Mouse (Mus musculus): Measurements from ENCODE around the gene Erich6. TPM values are rescaled to one million over a fixed set of nuclear protein-coding genes. Genes with fewer than 3 reads are reported as not detected.
"Not testable (repeated sequence)": the region's sequence is repeated elsewhere in the genome, so short reads cannot be mapped to it uniquely, and the experiment has no call there.

Gene Erich6
- polyA plus RNA-seq, 1 experiment from 2014 or later: 0.07 TPM

DNA sequence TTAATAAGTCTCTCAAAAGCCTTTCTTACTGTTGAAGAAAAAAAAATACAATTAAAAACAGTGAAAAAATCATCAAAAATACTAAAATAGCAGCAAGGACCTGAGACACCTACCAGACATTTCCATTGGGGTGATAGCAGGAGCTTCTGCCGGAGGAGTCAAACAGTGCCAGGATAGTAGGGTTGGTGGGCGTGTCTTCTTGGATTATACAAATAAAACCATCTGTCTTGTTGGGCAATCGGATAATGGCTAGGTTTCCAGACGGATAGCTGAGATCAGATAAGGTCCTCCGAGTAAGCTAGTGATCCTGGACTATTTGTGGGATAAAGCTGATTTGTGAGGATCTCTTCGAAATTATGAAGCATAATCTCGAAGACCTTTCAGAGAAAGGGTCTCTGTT is 15.9 kb downstream of the Erich6 start:
- H3K9me3 ChIP-seq (ENCODE audit: control insufficient read depth, low read length): no peaks in the 10 kb centered on the region
- H3K27ac ChIP-seq (replicated peaks; ENCODE audit: low read depth, low read length): no peak overlapping the region
- H3K27me3 ChIP-seq (replicated peaks; ENCODE audit: control insufficient read depth, insufficient read depth, low read length): no peaks in the 10 kb centered on the region
- no peak for DNase-seq (ENCODE audit: low spot score)
- H3K9ac ChIP-seq (ENCODE audit: low read depth, low read length): no peak overlapping the region
- WGBS: 80% methylated on average over 7 of the region's 7 CpGs
- no peaks in the 10 kb centered on the region for H3K36me3 ChIP-seq (ENCODE audit: control insufficient read depth, insufficient read depth, low read length)
- no peak for ATAC-seq (ENCODE audit: low read depth)
- H3K4me3 ChIP-seq (ENCODE audit: low read depth, low read length): no peak overlapping the region
- no peaks in the 10 kb centered on the region for H3K4me1 ChIP-seq (ENCODE audit: control insufficient read depth, insufficient read depth, low read length)
- H3K4me2 ChIP-seq (ENCODE audit: low read depth, low read length): no peak overlapping the region

DNA sequence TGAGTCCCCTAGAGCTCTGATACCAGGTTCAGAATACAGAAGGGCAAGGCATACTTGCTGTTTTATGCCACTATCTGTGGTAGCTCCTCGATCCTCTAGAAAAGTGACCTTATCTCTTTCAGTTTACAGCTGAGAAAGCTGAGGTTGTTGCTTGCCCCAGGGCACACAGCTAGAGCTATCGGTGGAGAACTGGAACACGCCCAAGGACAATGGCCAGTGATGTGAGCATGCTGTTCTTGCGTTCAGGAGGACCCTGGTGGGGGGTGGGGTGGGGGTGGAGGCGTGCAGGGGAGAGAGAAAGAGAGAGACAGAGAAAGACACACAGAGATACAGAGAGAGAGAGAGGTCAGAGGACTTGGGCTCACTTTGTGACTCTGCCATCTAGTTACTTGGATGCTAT is 27.0 kb downstream of the Erich6 start:
- Histone ChIP-seq H3K9me3 (ENCODE audit: control insufficient read depth, low read length) (no peaks in the 10 kb centered on the region), H3K4me2 (ENCODE audit: low read depth, low read length) (no peak overlapping the region), H3K4me1 (ENCODE audit: control insufficient read depth, insufficient read depth, low read length) (no peaks in the 10 kb centered on the region), H3K36me3 (ENCODE audit: control insufficient read depth, insufficient read depth, low read length) (no peaks in the 10 kb centered on the region), H3K4me3 (ENCODE audit: low read depth, low read length) (no peak overlapping the region), H3K27me3 (replicated peaks; ENCODE audit: control insufficient read depth, insufficient read depth, low read length) (no peaks in the 10 kb centered on the region), H3K27ac (replicated peaks; ENCODE audit: low read depth, low read length) (no peak overlapping the region), H3K9ac (ENCODE audit: low read depth, low read length) (no peak overlapping the region)
- ATAC-seq (ENCODE audit: low read depth) (no peak), DNase-seq (ENCODE audit: low spot score) (no peak)
- WGBS: 71% methylated on average over 5 of the region's 5 CpGs

DNA sequence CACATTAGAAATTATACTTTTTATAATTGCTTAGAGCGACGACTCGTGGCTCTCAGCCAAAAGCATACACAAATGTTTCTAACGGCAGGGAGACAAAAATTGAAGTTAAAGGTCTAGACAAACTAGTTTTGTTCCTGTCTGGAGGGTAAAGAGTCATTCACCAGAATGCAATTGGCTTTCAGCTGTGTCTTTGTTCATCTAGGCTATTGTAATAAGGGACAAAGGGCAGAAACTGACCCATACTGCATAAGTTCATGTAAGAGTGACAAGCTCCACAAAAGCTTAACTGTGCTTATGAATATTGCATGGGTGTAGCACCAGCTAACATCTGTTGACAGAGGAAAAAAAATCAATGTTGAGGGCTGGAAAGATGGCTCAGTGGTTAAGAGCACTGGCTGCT is 28.5 kb downstream of the Erich6 start:
- DNase-seq (ENCODE audit: low spot score) (no peak), ATAC-seq (ENCODE audit: low read depth) (no peak)
- Histone ChIP-seq H3K9me3 (ENCODE audit: control insufficient read depth, low read length) (no peaks in the 10 kb centered on the region), H3K27ac (replicated peaks; ENCODE audit: low read depth, low read length) (no peak overlapping the region), H3K4me2 (ENCODE audit: low read depth, low read length) (no peak overlapping the region), H3K4me1 (ENCODE audit: control insufficient read depth, insufficient read depth, low read length) (no peaks in the 10 kb centered on the region), H3K9ac (ENCODE audit: low read depth, low read length) (no peak overlapping the region), H3K4me3 (ENCODE audit: low read depth, low read length) (no peak overlapping the region), H3K27me3 (replicated peaks; ENCODE audit: control insufficient read depth, insufficient read depth, low read length) (no peaks in the 10 kb centered on the region), H3K36me3 (ENCODE audit: control insufficient read depth, insufficient read depth, low read length) (no peaks in the 10 kb centered on the region)
- WGBS: 73% methylated on average over 4 of the region's 4 CpGs

DNA sequence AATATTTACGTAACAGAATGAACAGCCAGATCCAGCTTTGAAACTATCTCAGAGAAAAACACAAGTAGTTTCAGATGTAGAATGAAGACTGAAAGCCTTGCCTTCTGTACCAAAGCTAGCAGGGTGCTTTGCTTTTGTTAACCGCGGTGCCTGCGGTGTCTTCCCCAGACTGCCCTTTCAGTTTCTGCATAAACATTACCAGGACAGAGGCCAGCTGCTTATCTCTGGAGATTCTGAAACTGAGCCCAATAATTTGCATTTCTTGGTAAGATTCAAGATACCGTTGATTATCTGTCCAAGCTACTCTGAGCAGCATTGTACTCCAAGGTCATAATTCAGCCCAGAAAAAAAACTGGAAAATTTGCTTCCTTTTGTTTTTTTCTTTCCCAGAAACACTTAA is 43.4 kb downstream of the Erich6 start:
- H3K27me3 ChIP-seq (replicated peaks; ENCODE audit: control insufficient read depth, insufficient read depth, low read length): no peaks in the 10 kb centered on the region
- WGBS: 64% methylated on average over 5 of the region's 5 CpGs
- H3K4me3 ChIP-seq (ENCODE audit: low read depth, low read length): no peak overlapping the region
- no peaks in the 10 kb centered on the region for H3K4me1 ChIP-seq (ENCODE audit: control insufficient read depth, insufficient read depth, low read length)
- H3K9me3 ChIP-seq (ENCODE audit: control insufficient read depth, low read length): no peaks in the 10 kb centered on the region
- no peak overlapping the region for H3K27ac ChIP-seq (replicated peaks; ENCODE audit: low read depth, low read length)
- DNase-seq (ENCODE audit: low spot score) (no peak), ATAC-seq (ENCODE audit: low read depth) (no peak)
- H3K9ac ChIP-seq (ENCODE audit: low read depth, low read length): no peak overlapping the region
- no peak overlapping the region for H3K4me2 ChIP-seq (ENCODE audit: low read depth, low read length)
- H3K36me3 ChIP-seq (ENCODE audit: control insufficient read depth, insufficient read depth, low read length): peaks cover 35% of the 10 kb centered on the region

DNA sequence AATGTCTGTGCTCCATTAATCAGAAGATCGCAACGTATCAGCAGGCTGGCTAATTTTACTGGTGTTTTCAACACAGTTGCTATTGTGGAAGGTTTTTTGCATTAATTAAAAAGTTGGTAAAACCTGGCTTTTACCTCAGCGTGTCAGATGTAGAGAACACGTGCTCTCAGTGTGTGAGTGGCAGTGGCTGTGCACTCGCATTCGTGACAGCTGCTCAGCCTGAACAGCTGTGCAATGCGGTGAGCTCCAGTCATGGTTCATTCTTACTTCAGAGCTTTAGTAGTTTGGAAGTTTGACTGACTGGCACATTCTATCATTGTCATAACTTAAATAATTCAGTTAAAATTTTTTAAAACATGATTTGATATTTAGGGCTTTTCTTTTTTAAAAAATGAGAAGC is 44.3 kb downstream of the Erich6 start:
- not testable (repeated sequence) for ATAC-seq (ENCODE audit: low read depth)

DNA sequence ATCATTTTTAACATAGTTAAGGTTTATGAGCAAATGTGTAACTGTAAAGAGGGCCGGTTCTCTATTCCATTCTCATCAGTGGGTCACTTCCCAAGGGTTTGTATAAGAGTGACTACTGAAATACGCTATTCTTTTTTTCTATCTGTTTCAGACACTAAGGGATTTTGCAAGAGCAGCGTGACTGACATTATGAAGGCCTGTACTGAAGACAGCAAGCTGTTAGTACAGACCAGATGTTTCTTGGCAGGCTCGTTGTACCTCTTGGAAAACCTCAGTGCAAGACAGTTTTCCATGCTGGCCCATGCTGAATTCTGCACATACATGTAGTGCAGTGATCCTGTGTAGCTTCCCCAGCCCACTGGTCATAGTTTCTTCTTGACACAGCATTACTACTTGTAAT is 46.5 kb downstream of the Erich6 start:
- peaks cover 61% of the 10 kb centered on the region for H3K36me3 ChIP-seq (ENCODE audit: control insufficient read depth, insufficient read depth, low read length)

More for the DNA sequence above, 44.3 kb downstream of the Erich6 start:
- not testable (repeated sequence) for H3K27ac ChIP-seq (replicated peaks; ENCODE audit: low read depth, low read length); H3K27me3 ChIP-seq (replicated peaks; ENCODE audit: control insufficient read depth, insufficient read depth, low read length); DNase-seq (ENCODE audit: low spot score); H3K4me1 ChIP-seq (ENCODE audit: control insufficient read depth, insufficient read depth, low read length); H3K4me2 ChIP-seq (ENCODE audit: low read depth, low read length); H3K9ac ChIP-seq (ENCODE audit: low read depth, low read length); H3K4me3 ChIP-seq (ENCODE audit: low read depth, low read length); H3K9me3 ChIP-seq (ENCODE audit: control insufficient read depth, low read length)
- 86% methylated on average over 7 of the region's 7 CpGs for WGBS
- peaks cover 43% of the 10 kb centered on the region for H3K36me3 ChIP-seq (ENCODE audit: control insufficient read depth, insufficient read depth, low read length)

DNA sequence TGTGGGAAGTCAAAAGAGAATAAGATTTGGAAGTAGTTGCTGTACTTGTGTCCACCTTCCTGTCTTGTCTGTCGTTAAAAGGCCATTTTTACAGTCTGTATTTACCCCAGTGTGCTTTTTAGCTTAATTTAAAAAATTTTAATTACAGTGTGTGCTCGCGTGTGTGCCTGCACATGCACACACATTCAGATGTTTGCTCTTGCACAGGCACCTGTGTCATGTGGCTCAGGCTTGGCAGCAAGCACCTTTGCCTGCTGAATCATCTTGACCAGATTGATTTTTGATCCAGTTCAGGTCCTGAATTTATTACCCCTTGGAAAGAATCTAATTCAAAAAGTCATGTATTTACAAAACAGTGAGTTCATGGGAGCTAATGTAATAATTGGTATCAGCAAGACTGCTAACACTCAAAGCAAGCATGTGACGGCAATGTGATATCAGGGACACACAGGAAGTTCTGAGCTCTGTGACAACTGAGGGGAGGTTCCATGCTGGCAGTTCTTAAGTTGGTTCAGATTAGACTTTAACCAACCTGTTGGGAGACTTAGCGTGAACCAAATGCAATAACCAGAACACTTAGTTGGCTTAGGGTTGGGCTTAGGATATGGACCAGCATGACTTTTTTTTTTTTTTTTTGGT is 54.1 kb downstream of the Erich6 start:
- Histone ChIP-seq H3K27ac (replicated peaks; ENCODE audit: low read depth, low read length) (no peak overlapping the region), H3K9ac (ENCODE audit: low read depth, low read length) (no peak overlapping the region), H3K27me3 (replicated peaks; ENCODE audit: control insufficient read depth, insufficient read depth, low read length) (no peaks in the 10 kb centered on the region), H3K4me2 (ENCODE audit: low read depth, low read length) (no peak overlapping the region), H3K4me3 (ENCODE audit: low read depth, low read length) (no peak overlapping the region), H3K36me3 (ENCODE audit: control insufficient read depth, insufficient read depth, low read length) (peaks cover 35% of the 10 kb centered on the region), H3K4me1 (ENCODE audit: control insufficient read depth, insufficient read depth, low read length) (peaks cover 1% of the 10 kb centered on the region), H3K9me3 (ENCODE audit: control insufficient read depth, low read length) (no peaks in the 10 kb centered on the region)
- no peak for ATAC-seq (ENCODE audit: low read depth)
- WGBS: 93% methylated on average over 5 of the region's 5 CpGs
- no peak for DNase-seq (ENCODE audit: low spot score)

More for the DNA sequence above, 46.5 kb downstream of the Erich6 start:
- H3K4me2 ChIP-seq (ENCODE audit: low read depth, low read length); H3K4me1 ChIP-seq (ENCODE audit: control insufficient read depth, insufficient read depth, low read length); H3K27me3 ChIP-seq (replicated peaks; ENCODE audit: control insufficient read depth, insufficient read depth, low read length); H3K9ac ChIP-seq (ENCODE audit: low read depth, low read length); H3K27ac ChIP-seq (replicated peaks; ENCODE audit: low read depth, low read length); H3K9me3 ChIP-seq (ENCODE audit: control insufficient read depth, low read length); DNase-seq (ENCODE audit: low spot score); ATAC-seq (ENCODE audit: low read depth); H3K4me3 ChIP-seq (ENCODE audit: low read depth, low read length): not testable (repeated sequence)
- WGBS: 80% methylated on average over 4 of the region's 4 CpGs

DNA sequence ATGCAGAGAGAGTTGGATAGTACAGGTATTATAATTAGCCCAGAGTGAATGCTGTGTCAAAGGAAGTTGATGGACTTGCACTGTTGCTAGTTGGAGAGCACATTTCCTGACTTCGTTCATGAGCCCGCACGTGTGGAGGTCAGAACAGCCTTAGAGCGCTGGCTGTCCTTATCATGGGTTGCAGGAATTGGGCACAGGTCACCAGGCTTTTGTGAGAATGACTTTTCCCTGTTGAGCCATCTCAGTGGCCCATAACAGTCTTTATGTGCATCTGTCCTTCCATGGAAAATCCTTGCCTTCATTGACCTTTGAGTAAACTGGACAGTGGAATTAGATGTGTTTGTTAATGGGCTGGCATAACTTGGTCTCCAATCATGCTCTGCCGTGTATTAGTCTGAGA is 54.7 kb downstream of the Erich6 start:
- Histone ChIP-seq H3K27me3 (replicated peaks; ENCODE audit: control insufficient read depth, insufficient read depth, low read length) (no peaks in the 10 kb centered on the region), H3K4me2 (ENCODE audit: low read depth, low read length) (no peak overlapping the region), H3K36me3 (ENCODE audit: control insufficient read depth, insufficient read depth, low read length) (peaks cover 29% of the 10 kb centered on the region), H3K4me3 (ENCODE audit: low read depth, low read length) (no peak overlapping the region), H3K27ac (replicated peaks; ENCODE audit: low read depth, low read length) (no peak overlapping the region), H3K9me3 (ENCODE audit: control insufficient read depth, low read length) (no peaks in the 10 kb centered on the region), H3K4me1 (ENCODE audit: control insufficient read depth, insufficient read depth, low read length) (peaks cover 4% of the 10 kb centered on the region), H3K9ac (ENCODE audit: low read depth, low read length) (no peak overlapping the region)
- no peak for ATAC-seq (ENCODE audit: low read depth)
- no peak for DNase-seq (ENCODE audit: low spot score)
- 85% methylated on average over 5 of the region's 5 CpGs for WGBS

DNA sequence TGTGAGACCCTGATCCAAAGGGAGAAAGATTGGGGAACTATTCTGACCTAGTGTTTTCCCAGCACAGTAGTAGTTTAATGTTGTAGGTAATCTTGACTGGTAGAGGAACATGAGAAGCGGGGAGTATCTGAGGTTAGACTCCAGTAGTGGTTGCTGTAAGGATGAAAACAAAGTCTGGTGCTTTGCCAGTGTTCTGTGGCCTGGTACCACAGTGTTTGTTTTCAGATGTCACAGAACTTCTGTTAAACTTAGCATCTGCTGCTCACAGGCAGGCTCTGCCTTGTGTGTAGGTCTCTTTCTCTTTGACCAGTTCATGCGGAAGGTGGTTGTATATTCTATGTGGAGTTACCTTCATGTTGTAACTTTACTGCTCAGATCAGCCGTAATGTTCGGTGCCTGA is 55.5 kb downstream of the Erich6 start:
- H3K4me2 ChIP-seq (ENCODE audit: low read depth, low read length): no peak overlapping the region
- H3K4me1 ChIP-seq (ENCODE audit: control insufficient read depth, insufficient read depth, low read length): peaks cover 4% of the 10 kb centered on the region
- no peaks in the 10 kb centered on the region for H3K9me3 ChIP-seq (ENCODE audit: control insufficient read depth, low read length)
- 86% methylated on average over 4 of the region's 4 CpGs for WGBS
- H3K27me3 ChIP-seq (replicated peaks; ENCODE audit: control insufficient read depth, insufficient read depth, low read length): no peaks in the 10 kb centered on the region
- peaks cover 23% of the 10 kb centered on the region for H3K36me3 ChIP-seq (ENCODE audit: control insufficient read depth, insufficient read depth, low read length)
- H3K4me3 ChIP-seq (ENCODE audit: low read depth, low read length): no peak overlapping the region
- no peak for DNase-seq (ENCODE audit: low spot score)
- H3K27ac ChIP-seq (replicated peaks; ENCODE audit: low read depth, low read length): no peak overlapping the region
- no peak for ATAC-seq (ENCODE audit: low read depth)
- H3K9ac ChIP-seq (ENCODE audit: low read depth, low read length): no peak overlapping the region
